Mouse (Mus musculus): Measurements from ENCODE around the gene Pid1. TPM values are rescaled to one million over a fixed set of nuclear protein-coding genes. Genes with fewer than 3 reads are reported as not detected.
"Not testable (repeated sequence)": the region's sequence is repeated elsewhere in the genome, so short reads cannot be mapped to it uniquely, and the experiment has no call there.

The Pid1 gene
- polyA plus RNA-seq, 1 experiment from 2014 or later, result 143 TPM

GRCm38 (mm10) chr1:84249772-84250338 lies 114.1 kb downstream of the Pid1 start:
- no peak for ATAC-seq (ENCODE audit: low read depth)
- no peak overlapping the region for H3K9ac ChIP-seq
- 66% methylated on average over 6 of the region's 6 CpGs for WGBS
- H3K4me2 ChIP-seq, result no peak overlapping the region
- H3K27me3 ChIP-seq, result no peaks in the 10 kb centered on the region
- H3K9me3 ChIP-seq, result no peaks in the 10 kb centered on the region
- no peak overlapping the region for H3K4me3 ChIP-seq
- H3K27ac ChIP-seq (replicated peaks), result no peak overlapping the region
- peaks cover 17% of the 10 kb centered on the region for H3K4me1 ChIP-seq (replicated peaks)
- no peaks in the 10 kb centered on the region for H3K36me3 ChIP-seq

GRCm38 (mm10) chr1:84247111-84247510 lies 116.9 kb downstream of the Pid1 start:
- Histone ChIP-seq H3K4me2 (no peak overlapping the region), H3K4me3 (no peak overlapping the region), H3K36me3 (no peaks in the 10 kb centered on the region), H3K9ac (no peak overlapping the region), H3K4me1 (replicated peaks) (no peaks in the 10 kb centered on the region; the same call in 1 of the 2 replicates), H3K9me3 (no peaks in the 10 kb centered on the region), H3K27me3 (no peaks in the 10 kb centered on the region), H3K27ac (replicated peaks) (no peak overlapping the region)
- WGBS, result 87% methylated on average over 3 of the region's 3 CpGs
- no peak for ATAC-seq (ENCODE audit: low read depth)

- 88% methylated on average over 4 of the region's 4 CpGs for WGBS
Observed at GRCm38 (mm10) chr1:84241192-84241828, 122.7 kb downstream of the Pid1 start.

GRCm38 (mm10) chr1:84240203-84240602 lies 123.8 kb downstream of the Pid1 start:
- Histone ChIP-seq H3K4me3 (no peak overlapping the region), H3K9ac (no peak overlapping the region), H3K4me1 (replicated peaks) (0 out of 2 replicates have a peak, but pooled peaks cover 3% of the 10 kb centered on the region), H3K4me2 (no peak overlapping the region), H3K27me3 (no peaks in the 10 kb centered on the region), H3K9me3 (no peaks in the 10 kb centered on the region), H3K27ac (replicated peaks) (no peak overlapping the region), H3K36me3 (no peaks in the 10 kb centered on the region)
- 88% methylated on average over 2 of the region's 2 CpGs for WGBS
- ATAC-seq (ENCODE audit: low read depth), result no peak

More at GRCm38 (mm10) chr1:84241192-84241828, 122.7 kb downstream of the Pid1 start:
- H3K9ac ChIP-seq, result no peak overlapping the region
- H3K9me3 ChIP-seq, result no peaks in the 10 kb centered on the region
- H3K4me3 ChIP-seq, result no peak overlapping the region
- H3K36me3 ChIP-seq, result no peaks in the 10 kb centered on the region
- H3K27me3 ChIP-seq, result no peaks in the 10 kb centered on the region
- H3K4me2 ChIP-seq, result no peak overlapping the region
- H3K4me1 ChIP-seq (replicated peaks), result 0 out of 2 replicates have a peak, but pooled peaks cover 3% of the 10 kb centered on the region
- no peak overlapping the region for H3K27ac ChIP-seq (replicated peaks)
- ATAC-seq (ENCODE audit: low read depth), result no peak

GRCm38 (mm10) chr1:84230431-84230830 lies 133.5 kb downstream of the Pid1 start:
- Histone ChIP-seq H3K4me3 (no peak overlapping the region), H3K4me2 (no peak overlapping the region), H3K27ac (replicated peaks) (no peak overlapping the region), H3K9ac (no peak overlapping the region), H3K9me3 (no peaks in the 10 kb centered on the region), H3K4me1 (replicated peaks) (no peaks in the 10 kb centered on the region), H3K27me3 (no peaks in the 10 kb centered on the region), H3K36me3 (no peaks in the 10 kb centered on the region)
- no peak for ATAC-seq (ENCODE audit: low read depth)
- WGBS, result 94% methylated on average over 2 of the region's 2 CpGs

- H3K9me3 ChIP-seq, result no peaks in the 10 kb centered on the region
- no peak overlapping the region for H3K9ac ChIP-seq
- WGBS, result 90% methylated on average over 7 of the region's 7 CpGs
- H3K4me1 ChIP-seq (replicated peaks), result no peaks in the 10 kb centered on the region
- H3K4me3 ChIP-seq, result no peak overlapping the region
- no peak for ATAC-seq (ENCODE audit: low read depth)
- no peaks in the 10 kb centered on the region for H3K27me3 ChIP-seq
- no peaks in the 10 kb centered on the region for H3K36me3 ChIP-seq
- H3K4me2 ChIP-seq, result no peak overlapping the region
- H3K27ac ChIP-seq (replicated peaks), result no peak overlapping the region
Observed at GRCm38 (mm10) chr1:84225626-84226025, 138.4 kb downstream of the Pid1 start.

GRCm38 (mm10) chr1:84222051-84222450 lies 141.9 kb downstream of the Pid1 start:
- H3K27me3 ChIP-seq, result no peaks in the 10 kb centered on the region
- ATAC-seq (ENCODE audit: low read depth), result no peak

GRCm38 (mm10) chr1:84218605-84219004 lies 145.4 kb downstream of the Pid1 start:
- H3K9me3 ChIP-seq, result no peaks in the 10 kb centered on the region
- no peaks in the 10 kb centered on the region for H3K36me3 ChIP-seq
- H3K9ac ChIP-seq, result no peak overlapping the region
- no peak overlapping the region for H3K27ac ChIP-seq (replicated peaks)
- 71% methylated on average over 7 of the region's 7 CpGs for WGBS
- no peak overlapping the region for H3K4me3 ChIP-seq
- no peaks in the 10 kb centered on the region for H3K27me3 ChIP-seq
- no peak overlapping the region for H3K4me2 ChIP-seq
- peaks cover 18% of the 10 kb centered on the region for H3K4me1 ChIP-seq (replicated peaks)
- no peak for ATAC-seq (ENCODE audit: low read depth)

More at GRCm38 (mm10) chr1:84222051-84222450, 141.9 kb downstream of the Pid1 start:
- H3K9me3 ChIP-seq, result no peaks in the 10 kb centered on the region
- no peak overlapping the region for H3K4me3 ChIP-seq
- H3K36me3 ChIP-seq, result no peaks in the 10 kb centered on the region
- H3K4me1 ChIP-seq (replicated peaks), result peaks cover 12% of the 10 kb centered on the region
- H3K27ac ChIP-seq (replicated peaks), result no peak overlapping the region
- H3K9ac ChIP-seq, result no peak overlapping the region
- H3K4me2 ChIP-seq, result no peak overlapping the region
- WGBS, result 59% methylated on average over 1 of the region's 1 CpGs

- Histone ChIP-seq H3K27me3 (no peaks in the 10 kb centered on the region), H3K4me2 (no peak overlapping the region), H3K36me3 (no peaks in the 10 kb centered on the region), H3K9me3 (no peaks in the 10 kb centered on the region), H3K9ac (no peak overlapping the region), H3K4me3 (no peak overlapping the region), H3K27ac (replicated peaks) (no peak overlapping the region), H3K4me1 (replicated peaks) (peaks cover 23% of the 10 kb centered on the region)
- no peak for ATAC-seq (ENCODE audit: low read depth)
- 15% methylated on average over 2 of the region's 2 CpGs for WGBS
Observed at GRCm38 (mm10) chr1:84217777-84218176, 146.2 kb downstream of the Pid1 start.

- Histone ChIP-seq H3K4me3 (no peak overlapping the region), H3K27ac (replicated peaks) (no peak overlapping the region), H3K4me2 (peak overlapping the region; percentile 14), H3K9me3 (no peaks in the 10 kb centered on the region), H3K36me3 (no peaks in the 10 kb centered on the region), H3K9ac (no peak overlapping the region), H3K27me3 (no peaks in the 10 kb centered on the region), H3K4me1 (replicated peaks) (peaks cover 31% of the 10 kb centered on the region)
- 16% methylated on average over 9 of the region's 9 CpGs for WGBS
- ATAC-seq (ENCODE audit: low read depth), result peak; percentile 60
Observed at GRCm38 (mm10) chr1:84211507-84211906, 152.5 kb downstream of the Pid1 start.

- H3K4me3 ChIP-seq; H3K36me3 ChIP-seq; H3K27ac ChIP-seq (replicated peaks); H3K4me2 ChIP-seq; ATAC-seq (ENCODE audit: low read depth); H3K4me1 ChIP-seq (replicated peaks); H3K9me3 ChIP-seq; H3K27me3 ChIP-seq; H3K9ac ChIP-seq: not testable (repeated sequence)
- WGBS, result 97% methylated on average over 3 of the region's 3 CpGs
Observed at GRCm38 (mm10) chr1:84205746-84206145, 158.2 kb downstream of the Pid1 start.

GRCm38 (mm10) chr1:84203494-84203893 lies 160.5 kb downstream of the Pid1 start:
- H3K4me1 ChIP-seq (replicated peaks), result no peaks in the 10 kb centered on the region
- H3K27ac ChIP-seq (replicated peaks), result no peak overlapping the region
- no peaks in the 10 kb centered on the region for H3K36me3 ChIP-seq
- no peaks in the 10 kb centered on the region for H3K9me3 ChIP-seq
- no peak for ATAC-seq (ENCODE audit: low read depth)
- no peak overlapping the region for H3K9ac ChIP-seq
- no peak overlapping the region for H3K4me3 ChIP-seq
- H3K4me2 ChIP-seq, result no peak overlapping the region
- 85% methylated on average over 4 of the region's 4 CpGs for WGBS
- H3K27me3 ChIP-seq, result no peaks in the 10 kb centered on the region

- no peak overlapping the region for H3K4me3 ChIP-seq
- 75% methylated on average over 2 of the region's 2 CpGs for WGBS
- no peaks in the 10 kb centered on the region for H3K4me1 ChIP-seq (replicated peaks)
- ATAC-seq (ENCODE audit: low read depth), result no peak
- no peak overlapping the region for H3K27ac ChIP-seq (replicated peaks)
- no peak overlapping the region for H3K4me2 ChIP-seq
- H3K36me3 ChIP-seq, result no peaks in the 10 kb centered on the region
- H3K9me3 ChIP-seq, result no peaks in the 10 kb centered on the region
- H3K9ac ChIP-seq, result no peak overlapping the region
- H3K27me3 ChIP-seq, result no peaks in the 10 kb centered on the region
Observed at GRCm38 (mm10) chr1:84199890-84200289, 164.1 kb downstream of the Pid1 start.

Data from neural tube, embryonic 13.5 days (tissue).